Mouse (Mus musculus) cerebellum, postnatal 14 days (tissue): ENCODE data around the gene Luzp2.
"Not testable (repeated sequence)": the region's sequence is repeated elsewhere in the genome, so short reads cannot be mapped to it uniquely, and the experiment has no call there.

ENCODE experiments used
- DNase-seq, 2 experiments: peaks; one replicate each; pipeline ENCODE4 v3.0.0; 2021; ENCODE audit warnings: mixed read lengths in 2 of 2

The Luzp2 gene

DNA sequence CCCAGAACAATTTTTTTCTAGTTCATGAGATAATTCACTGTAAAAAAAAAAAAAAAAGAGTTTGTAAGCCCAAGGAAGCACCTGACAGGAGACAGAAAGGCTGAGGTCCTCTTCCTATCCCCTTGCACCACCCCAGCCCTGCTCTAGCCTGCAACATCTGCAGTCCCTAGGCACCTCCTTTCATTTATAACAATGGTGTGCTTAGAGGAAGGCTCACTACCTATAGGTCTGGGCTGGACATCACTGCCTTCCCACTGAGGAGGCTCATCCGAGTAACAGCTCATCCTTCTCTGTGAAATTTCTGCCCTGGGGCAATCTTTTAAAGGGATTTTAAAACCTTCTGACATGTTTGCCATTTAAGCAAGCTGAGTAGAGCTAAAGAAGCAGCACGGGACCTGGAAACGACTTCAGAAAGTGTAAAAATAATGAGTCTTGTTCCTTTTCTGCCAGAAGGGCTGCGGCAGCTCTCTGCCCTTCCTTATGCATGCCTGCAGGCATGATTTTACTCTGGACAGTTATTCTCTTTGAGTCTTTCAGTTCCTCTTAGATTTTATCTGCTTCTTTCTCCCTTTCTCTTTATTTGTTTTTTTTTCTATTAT, 174.0 kb downstream of the Luzp2 start:
- no peak for DNase-seq

DNA sequence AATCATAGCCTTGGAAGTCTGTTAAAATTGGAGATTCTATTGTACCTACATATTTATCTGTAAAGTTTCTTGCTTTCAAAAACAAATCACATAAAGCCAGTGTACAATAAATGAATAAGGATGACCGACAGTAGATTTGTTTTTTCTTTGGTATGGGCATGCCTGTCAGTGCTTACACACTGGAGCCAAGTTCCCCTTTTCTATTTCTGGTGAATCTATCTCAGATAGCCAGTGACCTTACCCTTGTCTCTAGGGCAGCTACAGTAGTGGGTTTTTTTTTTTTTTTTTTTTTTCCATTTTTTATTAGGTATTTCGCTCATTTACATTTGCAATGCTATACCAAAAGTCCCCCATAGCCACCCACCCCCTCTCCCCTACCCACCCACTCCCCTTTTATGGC, 298.6 kb downstream of the Luzp2 start:
- not testable (repeated sequence) for DNase-seq

- DNase-seq = no peak
Measured at GRCm38 (mm10) chr7:55188927-55189326, 353.6 kb downstream of the Luzp2 start.

DNA sequence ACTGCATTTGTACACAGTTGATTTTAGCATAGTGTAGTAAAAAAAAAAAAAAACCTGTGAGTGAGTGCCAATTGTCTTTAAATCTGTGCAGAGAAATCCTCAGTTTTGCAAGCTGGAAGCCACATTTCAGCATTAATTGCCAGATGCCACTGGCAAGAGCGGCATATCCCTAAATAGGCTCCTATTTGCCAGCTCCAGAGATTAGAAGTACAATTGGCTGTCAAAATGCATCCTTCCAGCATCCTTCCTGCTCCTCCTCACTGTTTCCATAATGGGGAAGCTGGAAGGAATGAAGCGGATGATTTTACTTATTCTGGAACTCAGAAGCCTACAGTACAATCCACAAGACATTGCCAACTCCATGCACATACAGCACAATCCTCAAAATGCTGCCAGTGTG, 354.2 kb downstream of the Luzp2 start:
- peak; percentile 17 to 18 for DNase-seq

DNA sequence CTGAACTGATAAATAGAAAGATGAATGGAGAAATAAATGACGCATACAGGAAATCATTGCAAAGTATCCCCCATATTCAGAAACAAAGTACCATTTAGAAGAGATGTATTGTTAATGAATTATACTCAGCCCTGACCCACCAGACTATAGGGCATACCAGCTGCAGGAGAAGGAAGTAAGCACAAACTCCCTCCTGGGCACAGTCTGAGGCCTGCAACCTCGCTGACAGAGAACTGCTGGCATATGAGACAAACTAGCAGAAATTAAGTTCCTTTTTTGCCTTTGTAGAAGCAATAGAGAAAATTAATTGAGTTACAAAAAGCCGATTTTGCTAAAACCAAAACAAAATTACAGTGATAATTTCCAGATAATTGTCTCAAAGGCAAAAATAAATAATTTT, 355.4 kb downstream of the Luzp2 start:
- DNase-seq = no peak

DNA sequence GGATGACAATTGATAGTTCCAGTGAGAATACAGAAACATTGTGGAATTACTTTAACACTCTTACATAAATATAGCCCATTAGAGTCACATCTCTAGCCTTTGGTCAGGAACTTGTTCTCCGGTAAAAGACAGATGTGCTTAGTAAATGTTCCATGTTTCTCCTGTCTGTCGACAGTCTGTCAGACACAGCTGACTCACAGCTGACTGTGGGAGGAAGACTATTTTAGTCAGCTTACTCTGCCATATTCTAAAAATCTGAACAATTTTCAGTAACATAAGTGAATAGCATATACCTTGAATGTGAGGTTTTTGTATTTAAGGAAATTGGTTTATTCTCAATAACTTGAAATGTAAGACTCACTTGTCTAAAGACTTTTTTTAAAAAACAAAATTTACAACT, 363.5 kb downstream of the Luzp2 start:
- DNase-seq = no peak

GRCm38 (mm10) chr7:55222997-55223396, 387.7 kb downstream of the Luzp2 start:
- DNase-seq = no peak

- no peak for DNase-seq
Measured at GRCm38 (mm10) chr7:55229407-55229806, 394.1 kb downstream of the Luzp2 start.
